Mouse (Mus musculus) embryonic facial prominence, embryonic 12.5 days (tissue): ENCODE data around the gene Zfp84. TPM values are rescaled to one million over a fixed set of nuclear protein-coding genes. Genes with fewer than 3 reads are reported as not detected.

Experiments used
- ATAC-seq: fragments of 200-750 bp; cut with Nextera tagmentation; 2 replicates; pipeline ENCODE4 v1.8.0; 2017; ENCODE audit not compliant: insufficient number of reproducible peaks, insufficient read depth, low FRiP score, low TSS enrichment
- H3K27ac ChIP-seq: fragments of 300-500 bp; sonication (generic); 2 replicates; pipeline ENCODE4 v1.5.1; 2016; ENCODE audit warnings: mild to moderate bottlenecking
- H3K27me3 ChIP-seq: fragments of 300-500 bp; sonication (generic); 2 replicates; pipeline ENCODE4 v1.6.1; 2016; ENCODE audit warnings: mild to moderate bottlenecking, moderate library complexity
- H3K36me3 ChIP-seq: fragments of 300-500 bp; sonication (generic); 2 replicates; pipeline ENCODE4 v1.6.1; 2016; ENCODE audit warnings: mild to moderate bottlenecking
- H3K4me1 ChIP-seq: fragments of 300-500 bp; sonication (generic); 2 replicates; pipeline ENCODE4 v1.6.1; 2016
- H3K4me2 ChIP-seq: fragments of 300-500 bp; sonication (generic); replicated peaks from 2 replicates; pipeline ENCODE4 v1.6.1; 2016; ENCODE audit warnings: mild to moderate bottlenecking, moderate library complexity
- H3K4me3 ChIP-seq: fragments of 300-500 bp; sonication (generic); 2 replicates; pipeline ENCODE4 v1.5.1; 2016; ENCODE audit warnings: mild to moderate bottlenecking
- H3K9ac ChIP-seq: fragments of 300-500 bp; sonication (generic); 2 replicates; pipeline ENCODE4 v1.6.1; 2016; ENCODE audit warnings: mild to moderate bottlenecking, moderate library complexity
- H3K9me3 ChIP-seq: fragments of 300-500 bp; sonication (generic); 2 replicates; pipeline ENCODE4 v1.6.1; 2016; ENCODE audit warnings: mild to moderate bottlenecking, moderate library complexity
- WGBS: fragments of 180-500 bp; shearing (Covaris S2); methylation state at CpG from one replicate; pipeline ENCODE4 v1.1.7; 2016; 5-methylcytosine and 5-hydroxymethylcytosine counted together
- microRNA counts: library from miRNA; unstranded; fragments of <30 nt; microRNA quantifications from one replicate; lab custom pipeline; 2017
- microRNA-seq: library from miRNA; unstranded; fragments of <30 nt; microRNA quantifications from one replicate; pipeline ENCODE4, GENCODE M21; 2017
- polyA plus RNA-seq: library from polyadenylated mRNA; unstranded; fragments of >200 nt; fragmentation: Nextera tagmentation; extraction: Ambion mirVana; gene quantifications from 2 replicates; pipeline ENCODE4 v1.2.1, GENCODE M21; 2016

The Zfp84 gene
- polyA plus RNA-seq, 1 experiment from 2014 or later: 14.6 TPM

GRCm38 (mm10) chr7:29818619-29819254 lies 50.4 kb downstream of the Zfp84 start:
- H3K4me3 ChIP-seq: peak overlapping the region; percentile 45
- H3K9ac ChIP-seq: peak overlapping the region; percentile 51
- H3K4me2 ChIP-seq: peak overlapping the region; percentile 65
- no peaks in the 10 kb centered on the region for H3K9me3 ChIP-seq
- WGBS: 5% methylated on average over 12 of the region's 12 CpGs
- no peaks in the 10 kb centered on the region for H3K27me3 ChIP-seq
- H3K36me3 ChIP-seq: peaks cover 26% of the 10 kb centered on the region
- H3K27ac ChIP-seq: peak overlapping the region; percentile 30; the same call in 1 of the 2 replicates
- ATAC-seq: peak; percentile 45; the same call in 1 of the 2 replicates
- peaks cover 28% of the 10 kb centered on the region for H3K4me1 ChIP-seq

GRCm38 (mm10) chr7:29828001-29828400 lies 59.6 kb downstream of the Zfp84 start:
- H3K9me3 ChIP-seq: no peaks in the 10 kb centered on the region
- 96% methylated on average over 12 of the region's 12 CpGs for WGBS
- H3K4me3 ChIP-seq: no peak overlapping the region
- ATAC-seq: no peak
- peaks cover 74% of the 10 kb centered on the region for H3K36me3 ChIP-seq
- H3K9ac ChIP-seq: no peak overlapping the region
- no peaks in the 10 kb centered on the region for H3K27me3 ChIP-seq
- no peak overlapping the region for H3K27ac ChIP-seq
- no peaks in the 10 kb centered on the region for H3K4me1 ChIP-seq
- no peak overlapping the region for H3K4me2 ChIP-seq

MicroRNAs encoded within 50 kb of the gene (microRNA counts, 519-probe panel; counts per million panel counts)
- microRNA mmu-miR-1964 (lab: Ali Mortazavi, UCI): 460 counts per million, percentile 65 among the panel's probes with 10 or more counts

Small RNA genes within 50 kb of the gene (microRNA-seq; reads per million reads assigned to microRNA genes)
- gene Mir1964: 2.2 reads per million, percentile 7 among the genes with 10 or more reads in this experiment

Other genes with a start within 250 kb of the Zfp84 start
- gene Sipa1l3, start 249.9 kb upstream of the Zfp84 start, polyA plus RNA-seq: 13.8 and 16.3 TPM in 2 replicates
- gene Catsperg2, start 41.5 kb upstream of the Zfp84 start, polyA plus RNA-seq: not detected in 2 replicates
- gene Zfp30, start 15.4 kb downstream of the Zfp84 start, polyA plus RNA-seq: 10.8 and 11.1 TPM in 2 replicates
- gene Zfp790, start 47.6 kb downstream of the Zfp84 start, polyA plus RNA-seq: 17.0 and 20.0 TPM in 2 replicates
- gene Zfp940, start 85.1 kb downstream of the Zfp84 start, polyA plus RNA-seq: 8.5 and 8.7 TPM in 2 replicates
- gene Zfp420, start 91.4 kb downstream of the Zfp84 start, polyA plus RNA-seq: 10.3 and 11.5 TPM in 2 replicates
- 12.1 and 14.4 TPM in 2 replicates for gene Zfp27, start 138.0 kb downstream of the Zfp84 start, polyA plus RNA-seq
- 6.7 and 7.5 TPM in 2 replicates for gene Zfp383, start 139.7 kb downstream of the Zfp84 start, polyA plus RNA-seq
- 17.2 and 18.0 TPM in 2 replicates for gene Zfp74, start 185.5 kb downstream of the Zfp84 start, polyA plus RNA-seq
- 20.4 and 23.2 TPM in 2 replicates for gene Zfp568, start 215.4 kb downstream of the Zfp84 start, polyA plus RNA-seq